12 mouse cellular contexts compared by ENCODE assay signal in the genomic region with DNA sequence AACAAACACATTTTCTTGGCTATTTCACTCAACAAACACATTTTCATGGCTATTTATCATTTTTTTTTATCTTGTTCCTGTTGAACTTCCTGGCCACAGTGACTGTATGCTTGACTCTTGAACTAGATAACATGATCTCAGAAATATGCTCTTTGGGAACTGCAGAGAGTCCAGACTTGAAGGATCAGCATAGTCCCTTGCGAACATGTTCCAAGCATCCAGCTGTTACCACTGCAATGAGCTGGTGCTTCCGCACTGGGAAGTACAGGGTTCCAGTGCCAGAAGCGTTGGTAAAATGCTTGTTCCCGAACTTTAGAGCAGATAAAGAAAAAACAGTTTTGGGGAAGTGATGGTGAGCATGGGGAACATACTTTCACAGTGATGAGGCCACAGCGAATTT.
DNase-seq lines count a peak whose midpoint lies in the region; TF ChIP-seq lines count a peak whose summit lies in the region.
"Had no signal": no experiment of that assay in that cellular context is flagged by ENCODE, and none has a peak within 500 bp of the region (broad histone marks: within the 10 kb centered on the region; RNA-seq: fewer than 3 reads in every experiment).

No protein-coding gene starts in this region.

- no peak for TF ChIP-seq CTCF in gastrocnemius, adult 2 months (IDR thresholded peaks at IDR 0.05)

- DNase-seq in gastrocnemius, adult 2 months, result peak; percentile 13
- no peak for DNase-seq in gastrocnemius, postnatal 10 days
- peak; percentile 42 for DNase-seq in lung, postnatal 36 days
- DNase-seq in lung, postnatal 4 days, result no peak
- peak; percentile 24 for DNase-seq in kidney, adult 9 months
- peak; percentile 27 for DNase-seq in skeletal muscle tissue, adult 2 months (ENCODE audit: low read depth, low spot score)
- no peak for DNase-seq in left cerebral cortex, postnatal 25 days (ENCODE audit: low spot score in 2 of 2)
- DNase-seq in thymus, postnatal 4 days, result no peak
- DNase-seq: adrenal gland, postnatal 14 days; gastrocnemius, postnatal 36 days; liver had no signal

- no peak overlapping the region for H3K4me3 ChIP-seq in gastrocnemius, adult 2 months
- H3K4me3 ChIP-seq: hindbrain, embryonic 15.5 days had no signal

- no peak overlapping the region for H3K27ac ChIP-seq in gastrocnemius, adult 2 months
- H3K27ac ChIP-seq: hindbrain, embryonic 15.5 days had no signal

- intact Hi-C loops in gastrocnemius, adult 2 months (cut with DNase I), result no loop called here
- intact Hi-C loops in left cerebral cortex, postnatal 25 days (cut with DNase I), result no loop called here

Comparison
In these comparisons a context has a peak if more than half of its experiments do, and no peak if none do; other contexts are left out.
1. DNase-seq: peak in gastrocnemius, adult 2 months (single experiment), lung, postnatal 36 days (single experiment), kidney, adult 9 months (single experiment) and skeletal muscle tissue, adult 2 months (single experiment); none in gastrocnemius, postnatal 10 days (single experiment), lung, postnatal 4 days (0 of 2), left cerebral cortex, postnatal 25 days (0 of 2) and thymus, postnatal 4 days (single experiment).